Mouse (Mus musculus) activated CD4-positive, CD25-positive, alpha-beta regulatory T cell, adult 4 months (primary cell): ENCODE data around the gene Pfn3. TPM values are rescaled to one million over a fixed set of nuclear protein-coding genes. Genes with fewer than 3 reads are reported as not detected.
"Not testable (repeated sequence)": the region's sequence is repeated elsewhere in the genome, so short reads cannot be mapped to it uniquely, and the experiment has no call there.

ENCODE experiments used
- ATAC-seq: one replicate; pipeline ENCODE4 v1.8.0; 2017
- polyA plus RNA-seq, 2 experiments: library from polyadenylated mRNA; unstranded; fragments of 100-300 nt; shearing (Covaris generic); gene quantifications; one replicate each; pipeline ENCODE4 v1.2.1; 2017

The Pfn3 gene
- not detected for polyA plus RNA-seq

DNA sequence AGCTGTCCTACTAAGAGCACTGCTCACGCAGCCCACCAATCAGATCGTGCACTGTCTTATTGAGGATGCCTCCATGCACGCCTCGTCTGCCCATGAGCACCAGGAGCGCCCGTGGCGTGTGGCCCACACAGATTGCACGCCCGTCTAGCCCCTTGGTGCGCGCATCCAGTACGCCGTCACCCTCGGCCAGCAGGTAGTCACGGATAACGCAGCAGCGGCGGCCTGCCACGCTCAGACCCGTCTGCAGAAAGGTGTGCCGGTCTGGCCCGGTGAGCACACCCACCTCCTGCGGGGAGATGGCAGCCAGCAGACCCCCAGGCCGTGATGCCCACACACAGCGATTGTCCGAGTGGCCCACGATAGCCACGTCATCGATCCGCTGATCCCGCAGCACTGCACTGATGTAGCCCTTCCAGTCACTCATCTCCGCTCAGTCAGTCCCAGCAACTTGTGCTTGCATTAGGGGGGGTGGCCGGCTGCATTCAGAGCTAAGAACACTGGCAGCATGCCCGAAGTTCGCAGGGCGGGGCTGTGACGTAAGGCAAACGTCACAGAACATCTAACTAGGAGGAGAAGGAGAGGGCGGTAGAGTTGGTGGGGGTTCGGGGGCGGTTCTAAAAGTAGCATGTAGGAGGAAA lies at the start of gene Pfn3:
TSS of gene Pfn3 (minus strand) at position 490 of the 638 bp plus-strand sequence.
- no peak for ATAC-seq

DNA sequence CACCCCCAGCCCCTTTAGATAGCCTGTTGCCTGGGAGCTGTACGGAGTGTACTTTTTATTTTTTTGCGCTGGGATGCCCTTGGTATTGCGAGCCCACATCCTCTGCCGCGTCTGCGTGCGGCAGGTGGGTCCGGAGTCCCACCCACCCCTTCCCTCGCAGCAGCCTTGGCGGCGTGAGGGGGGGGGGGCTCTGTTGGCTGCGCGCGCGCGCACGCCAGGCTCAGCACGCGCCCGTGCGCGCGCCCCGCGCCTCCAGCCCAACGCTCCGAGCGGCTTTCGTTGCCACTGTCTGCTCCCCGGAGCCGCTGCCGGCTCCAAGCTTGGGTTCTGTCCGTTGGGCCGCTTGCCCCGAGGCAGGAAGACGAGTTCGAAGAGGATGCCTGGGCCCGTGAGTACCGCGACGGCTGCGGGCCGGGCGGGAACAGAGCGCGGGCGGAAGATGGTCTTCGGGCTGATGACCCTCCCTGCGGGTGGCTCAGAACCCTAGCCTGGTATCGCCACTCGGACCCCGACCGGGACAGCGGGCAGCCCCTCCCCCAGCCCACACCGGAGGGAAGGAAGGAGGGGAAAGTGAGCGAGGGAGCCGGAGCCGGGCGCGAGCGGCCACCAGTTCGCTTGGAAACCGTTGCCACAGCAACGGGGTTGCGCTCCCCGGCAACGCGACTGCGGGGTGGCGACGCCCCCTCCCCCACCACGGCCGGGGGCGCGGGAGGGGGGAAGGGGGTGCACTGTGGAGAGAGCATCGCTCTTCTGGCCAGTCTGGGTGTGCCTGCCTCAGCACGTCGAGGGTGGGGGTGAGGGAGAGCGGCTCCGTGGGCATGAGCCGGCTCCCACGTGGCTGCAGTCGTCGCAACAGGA lies 49.2 kb upstream of the Pfn3 start, which contains the start of gene Prr7:
TSS of gene Prr7 (plus strand) at position 241 of the 858 bp plus-strand sequence.
- peak; percentile 62 for ATAC-seq

DNA sequence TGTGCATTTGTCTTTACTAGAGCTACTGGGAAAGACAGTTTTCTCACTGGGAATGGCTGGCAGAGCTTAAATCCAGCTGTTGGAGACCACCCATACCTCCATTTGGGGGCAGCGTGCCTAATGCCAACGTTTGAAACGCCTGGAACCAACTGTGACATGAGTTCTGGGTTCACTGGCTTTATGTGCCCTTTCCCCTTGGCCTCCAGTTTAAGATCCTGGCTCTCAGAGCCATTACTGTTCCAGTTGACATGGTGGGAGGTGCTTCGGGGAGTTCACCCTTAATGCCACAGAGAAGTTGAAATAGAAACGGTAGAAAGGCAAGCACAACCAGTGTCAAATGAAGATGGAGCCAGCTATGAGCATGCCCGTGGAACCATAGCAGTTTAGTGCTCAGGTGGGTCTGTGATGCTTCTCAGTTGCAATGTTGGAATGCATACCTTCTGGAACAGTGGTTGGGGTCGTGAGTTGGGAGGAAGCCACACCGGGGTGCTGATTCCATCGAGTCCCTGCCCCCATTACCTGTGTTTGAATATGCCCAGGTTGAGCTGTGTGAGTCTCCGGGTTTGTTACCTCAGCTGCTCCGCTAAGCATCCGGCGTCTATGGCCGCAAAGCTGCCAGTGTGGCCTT lies 48.5 kb upstream of the Pfn3 start:
- peak; percentile 8 for ATAC-seq

DNA sequence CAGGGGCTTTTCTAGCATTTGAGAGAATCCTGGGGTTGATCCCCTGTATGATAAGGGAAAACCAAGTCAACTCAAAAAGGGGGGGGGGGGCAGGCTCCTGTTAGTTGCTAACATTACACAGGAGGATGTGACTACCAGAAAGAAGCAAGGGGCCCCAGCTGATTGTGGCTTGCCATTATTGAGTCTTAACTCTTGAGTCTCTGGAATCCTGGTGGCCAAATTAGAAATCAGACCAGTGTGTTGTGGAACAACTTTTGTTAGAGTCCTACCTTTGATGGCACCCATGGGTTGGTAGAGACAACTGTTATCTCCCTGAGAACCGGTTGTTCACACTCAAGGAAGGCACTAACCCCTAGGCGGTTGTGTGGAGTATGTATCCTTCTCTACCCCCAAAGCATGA lies 47.9 kb upstream of the Pfn3 start:
- no peak for ATAC-seq

GRCm38 (mm10) chr13:55451785-55452549 lies 36.9 kb upstream of the Pfn3 start:
- ATAC-seq: no peak

DNA sequence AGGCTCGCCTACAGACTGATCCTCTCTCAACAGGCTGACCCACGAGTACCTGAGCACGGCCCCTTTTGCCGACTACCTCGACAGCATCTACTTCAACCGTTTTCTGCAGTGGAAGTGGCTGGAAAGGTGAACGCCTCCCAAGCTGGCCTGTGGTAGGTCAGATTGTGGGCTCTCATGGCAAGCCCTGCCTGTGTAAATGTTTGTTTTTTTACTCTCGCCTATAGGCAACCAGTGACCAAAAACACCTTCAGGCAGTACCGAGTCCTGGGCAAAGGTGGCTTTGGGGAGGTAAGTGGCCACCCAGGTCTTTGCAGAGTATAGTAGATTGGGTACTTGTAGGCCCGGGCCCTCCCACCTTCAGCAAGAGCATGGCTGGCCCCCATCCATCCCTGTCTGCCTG lies 36.3 kb upstream of the Pfn3 start:
- ATAC-seq: no peak

DNA sequence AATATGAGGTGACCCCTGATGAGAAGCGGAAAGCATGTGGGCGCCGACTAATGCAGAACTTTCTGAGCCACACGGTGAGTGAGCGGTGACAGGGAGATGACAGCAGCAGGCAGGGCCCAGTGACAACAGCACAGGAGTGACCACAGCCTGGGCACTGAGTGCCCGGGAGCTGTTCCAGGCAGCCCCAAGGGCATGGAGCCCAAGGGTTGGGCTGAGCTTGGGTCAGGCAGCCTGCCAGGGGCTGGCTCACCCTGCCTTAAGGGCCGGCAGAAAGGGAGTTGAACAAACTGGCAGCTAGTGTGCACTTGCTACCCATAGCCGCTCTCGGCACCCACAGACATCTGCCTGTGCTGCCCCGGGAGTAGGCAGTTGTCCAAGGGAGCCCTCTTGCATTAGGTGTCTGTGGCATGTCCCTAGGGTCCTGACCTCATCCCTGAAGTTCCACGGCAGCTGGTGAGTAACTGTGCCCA lies 35.5 kb upstream of the Pfn3 start:
- no peak for ATAC-seq

GRCm38 (mm10) chr13:55449679-55450441 lies 34.8 kb upstream of the Pfn3 start:
- ATAC-seq: peak; percentile 15

GRCm38 (mm10) chr13:55449205-55449604 lies 34.2 kb upstream of the Pfn3 start:
- ATAC-seq: no peak

DNA sequence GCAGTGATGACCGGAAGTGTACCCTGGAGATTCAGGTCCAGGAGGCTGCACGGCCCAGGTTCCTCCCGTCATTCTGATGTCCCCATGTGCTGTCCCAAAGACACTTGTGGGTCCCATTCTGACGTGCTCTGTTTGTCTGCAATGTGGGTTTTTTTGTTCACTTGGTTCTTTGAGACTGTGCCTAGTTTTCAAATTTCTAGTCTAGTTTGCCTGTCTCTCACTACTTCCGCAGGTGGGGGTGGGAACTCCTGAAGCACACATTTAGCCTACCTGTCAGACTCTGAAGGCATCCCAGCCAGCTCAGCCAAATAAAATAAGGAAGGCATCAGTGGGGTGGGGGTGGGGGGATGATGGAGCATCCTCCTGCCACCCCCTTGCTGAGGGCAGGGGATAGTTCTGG lies 33.1 kb upstream of the Pfn3 start:
- no peak for ATAC-seq

GRCm38 (mm10) chr13:55447543-55447943 lies 32.5 kb upstream of the Pfn3 start:
- ATAC-seq: peak; percentile 4

DNA sequence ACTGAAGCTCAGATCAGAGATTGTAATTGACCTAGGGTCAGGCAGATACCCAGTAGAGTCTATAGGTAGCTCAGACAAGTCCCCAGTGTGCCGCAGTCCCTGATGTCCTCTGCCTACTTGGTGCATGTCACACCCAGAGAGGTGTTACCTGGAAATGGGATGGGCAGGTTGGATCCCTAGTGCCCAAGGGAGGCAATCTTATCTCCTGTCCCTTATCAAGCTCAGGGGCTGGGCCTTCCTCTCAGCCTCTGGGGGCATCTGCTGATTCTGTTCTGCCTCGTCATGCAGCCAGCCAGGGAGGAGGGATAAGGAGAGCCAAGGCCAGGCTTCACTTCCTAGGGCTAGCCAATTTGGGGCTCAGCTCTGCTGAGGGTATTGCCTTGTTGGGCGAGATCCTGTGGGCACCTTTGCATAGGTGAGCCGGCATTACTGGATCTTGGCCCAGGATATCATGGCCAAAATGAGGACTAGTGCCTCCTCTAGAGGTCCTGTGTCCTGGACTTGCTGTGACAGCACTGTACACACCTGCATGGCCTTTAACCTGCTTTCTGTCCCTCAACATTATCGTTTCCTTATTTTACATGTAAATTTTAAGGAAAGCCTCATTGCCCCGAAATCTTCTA lies 31.6 kb upstream of the Pfn3 start:
- ATAC-seq: no peak

GRCm38 (mm10) chr13:55445361-55446091 lies 30.5 kb upstream of the Pfn3 start:
- ATAC-seq: no peak

- peak; percentile 71 for ATAC-seq
Observed at GRCm38 (mm10) chr13:55444937-55445315, 29.9 kb upstream of the Pfn3 start, which contains the start of gene Grk6. TSS of gene Grk6 (plus strand) at chr13:55445072.

- peak; percentile 32 for ATAC-seq
Observed at GRCm38 (mm10) chr13:55444286-55444936, 29.4 kb upstream of the Pfn3 start.

DNA sequence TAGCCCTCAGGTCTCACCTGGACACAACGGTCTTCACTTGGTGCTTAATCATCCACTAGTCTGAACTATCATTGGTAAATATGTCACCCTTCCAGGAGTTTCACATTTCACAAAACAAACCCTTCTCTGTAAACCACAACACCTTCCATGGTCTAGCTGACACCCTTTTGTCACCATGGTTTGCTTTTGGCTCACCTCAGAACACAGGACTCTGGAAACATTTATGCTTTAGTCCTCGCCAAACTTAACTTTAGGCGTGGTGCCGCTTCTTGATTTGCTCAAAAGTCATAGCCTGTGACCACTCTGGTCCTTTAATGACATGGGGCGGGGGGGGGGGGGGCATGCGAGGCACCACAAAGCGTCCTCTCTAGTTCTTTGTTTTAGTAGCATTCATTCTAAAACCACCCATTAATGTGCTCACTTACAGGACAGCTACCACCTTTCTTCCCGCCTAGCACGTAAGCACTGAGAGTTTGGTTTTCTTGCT lies 28.8 kb upstream of the Pfn3 start:
- ATAC-seq: peak; percentile 40

- ATAC-seq: not testable (repeated sequence)
Observed at GRCm38 (mm10) chr13:55437111-55437629, 22.1 kb upstream of the Pfn3 start.

- peak; percentile 96 for ATAC-seq
Observed at GRCm38 (mm10) chr13:55431889-55432685, 17.1 kb upstream of the Pfn3 start.

- ATAC-seq: no peak
Observed at GRCm38 (mm10) chr13:55430566-55430965, 15.5 kb upstream of the Pfn3 start.
